Mouse (Mus musculus): Measurements from ENCODE around the gene Rtn4r. TPM values are rescaled to one million over a fixed set of nuclear protein-coding genes. Genes with fewer than 3 reads are reported as not detected.

Gene Rtn4r
- under 1 TPM; 0.18 to 0.21 TPM for total RNA-seq (2021)
- long read RNA-seq, experiment 1, result 0 reads
- long read RNA-seq, experiment 2, partial matches to known transcripts, result 0 of 1 reads
- long read RNA-seq, experiment 2, other reads (novel, unspliced or antisense), result 1 of 1 reads

- intact Hi-C loops (cut with DNase I; ENCODE audit: low total_unique reads), result loop anchor here (2.0 kb wide), 1 partner anchor 45 kb away; no protein-coding TSS in a partner anchor
- DNase-seq, result peak; percentile 54
Measured at GRCm38 (mm10) chr16:18127241-18127861, at the start of gene Rtn4r. TSS of gene Rtn4r (plus strand) at chr16:18127642.

- intact Hi-C loops (cut with DNase I; ENCODE audit: low total_unique reads), result no loop called here
- DNase-seq, result no peak
Measured at GRCm38 (mm10) chr16:18078314-18079015, 49.0 kb upstream of the Rtn4r start.

GRCm38 (mm10) chr16:18079300-18079699 is 48.1 kb upstream of the Rtn4r start:
- DNase-seq, result no peak

GRCm38 (mm10) chr16:18080171-18080570 is 47.3 kb upstream of the Rtn4r start:
- intact Hi-C loops (cut with DNase I; ENCODE audit: low total_unique reads), result no loop called here

More at GRCm38 (mm10) chr16:18079300-18079699, 48.1 kb upstream of the Rtn4r start:
- intact Hi-C loops (cut with DNase I; ENCODE audit: low total_unique reads), result no loop called here

GRCm38 (mm10) chr16:18081149-18081827 is 46.2 kb upstream of the Rtn4r start:
- DNase-seq, result no peak
- intact Hi-C loops (cut with DNase I; ENCODE audit: low total_unique reads), result no loop called here

More at GRCm38 (mm10) chr16:18080171-18080570, 47.3 kb upstream of the Rtn4r start:
- no peak for DNase-seq

GRCm38 (mm10) chr16:18082291-18082690 is 45.2 kb upstream of the Rtn4r start:
- no peak for DNase-seq
- intact Hi-C loops (cut with DNase I; ENCODE audit: low total_unique reads), result no loop called here

GRCm38 (mm10) chr16:18083231-18083951 is 44.1 kb upstream of the Rtn4r start:
- DNase-seq, result peak; percentile 55
- intact Hi-C loops (cut with DNase I; ENCODE audit: low total_unique reads), result no loop called here

- intact Hi-C loops (cut with DNase I; ENCODE audit: low total_unique reads), result no loop called here
- DNase-seq, result no peak
Measured at GRCm38 (mm10) chr16:18084262-18084661, 43.2 kb upstream of the Rtn4r start.

GRCm38 (mm10) chr16:18087101-18087500 is 40.3 kb upstream of the Rtn4r start:
- intact Hi-C loops (cut with DNase I; ENCODE audit: low total_unique reads), result no loop called here
- no peak for DNase-seq

- intact Hi-C loops (cut with DNase I; ENCODE audit: low total_unique reads), result no loop called here
- no peak for DNase-seq
Measured at GRCm38 (mm10) chr16:18096348-18096747, 31.1 kb upstream of the Rtn4r start.

- intact Hi-C loops (cut with DNase I; ENCODE audit: low total_unique reads), result no loop called here
Measured at GRCm38 (mm10) chr16:18102816-18103215, 24.6 kb upstream of the Rtn4r start.

GRCm38 (mm10) chr16:18103366-18103765 is 24.1 kb upstream of the Rtn4r start:
- intact Hi-C loops (cut with DNase I; ENCODE audit: low total_unique reads), result no loop called here

More at GRCm38 (mm10) chr16:18102816-18103215, 24.6 kb upstream of the Rtn4r start:
- no peak for DNase-seq

GRCm38 (mm10) chr16:18103808-18104207 is 23.6 kb upstream of the Rtn4r start:
- DNase-seq, result no peak
- intact Hi-C loops (cut with DNase I; ENCODE audit: low total_unique reads), result no loop called here

More at GRCm38 (mm10) chr16:18103366-18103765, 24.1 kb upstream of the Rtn4r start:
- no peak for DNase-seq

GRCm38 (mm10) chr16:18108221-18108966 is 19.0 kb upstream of the Rtn4r start:
- intact Hi-C loops (cut with DNase I; ENCODE audit: low total_unique reads), result no loop called here

GRCm38 (mm10) chr16:18111042-18111441 is 16.4 kb upstream of the Rtn4r start:
- DNase-seq, result no peak
- intact Hi-C loops (cut with DNase I; ENCODE audit: low total_unique reads), result no loop called here

More at GRCm38 (mm10) chr16:18108221-18108966, 19.0 kb upstream of the Rtn4r start:
- peak; percentile 65 for DNase-seq

- intact Hi-C loops (cut with DNase I; ENCODE audit: low total_unique reads), result loop anchor here (5.0 kb wide), 1 partner anchor 91 kb away; no protein-coding TSS in a partner anchor
Measured at GRCm38 (mm10) chr16:18116467-18116866, 11.0 kb upstream of the Rtn4r start.

GRCm38 (mm10) chr16:18118285-18118684 is 9.2 kb upstream of the Rtn4r start:
- intact Hi-C loops (cut with DNase I; ENCODE audit: low total_unique reads), result loop anchor here (5.0 kb wide), 1 partner anchor 89 kb away; no protein-coding TSS in a partner anchor
- no peak for DNase-seq

More at GRCm38 (mm10) chr16:18116467-18116866, 11.0 kb upstream of the Rtn4r start:
- no peak for DNase-seq

GRCm38 (mm10) chr16:18119031-18119730 is 8.3 kb upstream of the Rtn4r start:
- peak; percentile 57 for DNase-seq
- intact Hi-C loops (cut with DNase I; ENCODE audit: low total_unique reads), result loop anchor here (5.0 kb wide), 1 partner anchor 88 kb away; no protein-coding TSS in a partner anchor

Data from gastrocnemius, postnatal 14 days (tissue).